Mouse (Mus musculus) kidney, postnatal 4 days (tissue): ENCODE measurements at regions not wholly inside any gene's neighbourhood (a gene's known extent, or its start where the extent isn't known, plus 50 kb on each side); places are given as distances from the start of the nearest gene placed in this dataset.

Source experiments
- DNase-seq, 2 experiments: peaks; one replicate each; pipeline ENCODE4 v3.0.0; 2021; ENCODE audit warnings: mixed read lengths in 2 of 2

GRCm38 (mm10) chr7:67429008-67429873 is 56.6 kb upstream of the Mef2a start:
- no peak for DNase-seq

GRCm38 (mm10) chr7:67428388-67428787 is 55.7 kb upstream of the Mef2a start:
- no peak for DNase-seq

- no peak for DNase-seq
Measured at GRCm38 (mm10) chr7:67426076-67426475, 53.4 kb upstream of the Mef2a start.

- no peak for DNase-seq
Measured at GRCm38 (mm10) chr7:67425581-67425980, 52.9 kb upstream of the Mef2a start.

GRCm38 (mm10) chr7:67424810-67425485 is 52.3 kb upstream of the Mef2a start:
- DNase-seq: peak in 1 of 2 experiments; percentile 41
